Comparison of ENCODE assay signal across 26 mouse cellular contexts in genomic region chr5:127298060-127298459, GRCm38 (mm10). TPM values are rescaled to one million over a fixed set of nuclear protein-coding genes. Genes with fewer than 3 reads are reported as not detected.
A peak's percentile ranks its signal among the peaks of the same experiment; 100 is the strongest.
DNase-seq lines count a peak whose midpoint lies in the region; ATAC-seq and TF ChIP-seq lines count a peak whose summit lies in the region.
"Had no signal": no experiment of that assay in that cellular context is flagged by ENCODE, and none has a peak within 500 bp of the region (broad histone marks: within the 10 kb centered on the region; RNA-seq: fewer than 3 reads in every experiment).

No protein-coding gene starts in this region.

- no peak overlapping the region for H3K4me3 ChIP-seq in hindbrain, embryonic 13.5 days
- no peak overlapping the region for H3K4me3 ChIP-seq in hindbrain, embryonic 12.5 days
- no peak overlapping the region for H3K4me3 ChIP-seq in limb, embryonic 10.5 days
- H3K4me3 ChIP-seq in midbrain, embryonic 15.5 days: no peak overlapping the region
- no peak overlapping the region for H3K4me3 ChIP-seq in lung, adult 2 months (replicated peaks; ENCODE audit: extremely low read depth, low read depth, low read length)
- H3K4me3 ChIP-seq: embryonic facial prominence, embryonic 15.5 days; gastrocnemius, adult 2 months; heart, embryonic 12.5 days; left cerebral cortex, adult 2 months; liver, embryonic 12.5 days had no signal

- H3K9ac ChIP-seq in hindbrain, embryonic 13.5 days: no peak overlapping the region
- H3K9ac ChIP-seq in hindbrain, embryonic 12.5 days: no peak overlapping the region
- no peak overlapping the region for H3K9ac ChIP-seq in midbrain, embryonic 15.5 days
- H3K9ac ChIP-seq: embryonic facial prominence, embryonic 15.5 days; heart, embryonic 12.5 days; liver, embryonic 12.5 days; lung, embryonic 14.5 days had no signal

- H3K27ac ChIP-seq in hindbrain, embryonic 13.5 days: peak overlapping the region; percentile 30; the same call in 1 of the 2 replicates
- no peak overlapping the region for H3K27ac ChIP-seq in hindbrain, embryonic 12.5 days
- peak overlapping the region; percentile 66; the same call in 1 of the 2 replicates for H3K27ac ChIP-seq in limb, embryonic 10.5 days
- H3K27ac ChIP-seq in midbrain, embryonic 15.5 days: peak overlapping the region; percentile 49; the same call in 1 of the 2 replicates
- H3K27ac ChIP-seq: embryonic facial prominence, embryonic 15.5 days; gastrocnemius, adult 2 months; left cerebral cortex, adult 2 months; liver, embryonic 12.5 days had no signal

- no peak for ATAC-seq in hindbrain, embryonic 13.5 days (ENCODE audit: low FRiP score)
- no peak for ATAC-seq in hindbrain, embryonic 12.5 days (ENCODE audit: low FRiP score)
- no peak; the same call in 1 of the 2 replicates for ATAC-seq in midbrain, embryonic 15.5 days (replicated peaks)
- ATAC-seq: liver, embryonic 12.5 days had no signal

- 23% methylated on average over 2 of the region's 2 CpGs for WGBS in hindbrain, embryonic 13.5 days
- WGBS in hindbrain, embryonic 12.5 days: 12% methylated on average over 2 of the region's 2 CpGs
- WGBS in limb, embryonic 10.5 days: 39% methylated on average over 2 of the region's 2 CpGs
- WGBS in midbrain, embryonic 15.5 days: 13% methylated on average over 2 of the region's 2 CpGs
- 58% methylated on average over 2 of the region's 2 CpGs for WGBS in lung, adult 2 months

- H3K4me1 ChIP-seq in hindbrain, embryonic 13.5 days (replicated peaks): peaks cover 37% of the 10 kb centered on the region
- H3K4me1 ChIP-seq in hindbrain, embryonic 12.5 days: peaks cover 41% of the 10 kb centered on the region
- peaks cover 67% of the 10 kb centered on the region for H3K4me1 ChIP-seq in limb, embryonic 10.5 days
- peaks cover 22% of the 10 kb centered on the region for H3K4me1 ChIP-seq in midbrain, embryonic 15.5 days
- H3K4me1 ChIP-seq in lung, adult 2 months (ENCODE audit: control insufficient read depth, insufficient read depth, low read length): peaks cover 5% of the 10 kb centered on the region; the same call in 1 of the 2 replicates
- H3K4me1 ChIP-seq: liver, embryonic 12.5 days had no signal

- H3K36me3 ChIP-seq in hindbrain, embryonic 13.5 days: no peaks in the 10 kb centered on the region
- no peaks in the 10 kb centered on the region for H3K36me3 ChIP-seq in hindbrain, embryonic 12.5 days
- H3K36me3 ChIP-seq in limb, embryonic 10.5 days: peaks cover 14% of the 10 kb centered on the region; the same call in 1 of the 2 replicates
- H3K36me3 ChIP-seq in midbrain, embryonic 15.5 days (replicated peaks): no peaks in the 10 kb centered on the region
- H3K36me3 ChIP-seq: embryonic facial prominence, embryonic 15.5 days; heart, embryonic 12.5 days; liver, embryonic 12.5 days had no signal

- no peak for TF ChIP-seq POLR2A in lung, adult 2 months (IDR thresholded peaks at IDR 0.05; ENCODE audit: borderline replicate concordance, extremely low read depth, low read depth, low read length)

- peak; percentile 72 for DNase-seq in embryo, embryonic 10.5 days (ENCODE audit: low spot score)
- DNase-seq in limb, embryonic 10.5 days (ENCODE audit: low spot score): no peak
- DNase-seq in lung, adult 2 months: no peak
- no peak for DNase-seq in adrenal gland, adult 18-20 months (ENCODE audit: low spot score in 2 of 2)
- DNase-seq: adrenal gland, adult 2 months; B cell, adult 2 months; cerebellum, adult 9-10 months; gastrocnemius, adult 2 months; heart, postnatal 14 days; kidney, adult 8-10 months; kidney, postnatal 25 days; layer of hippocampus, adult 9-11 months; left cerebral cortex, postnatal 4 days; lung, embryonic 14.5 days; thymus, adult 2 months had no signal

- no peaks in the 10 kb centered on the region for H3K27me3 ChIP-seq in hindbrain, embryonic 13.5 days
- H3K27me3 ChIP-seq in hindbrain, embryonic 12.5 days: no peaks in the 10 kb centered on the region
- H3K27me3 ChIP-seq in limb, embryonic 10.5 days (ENCODE audit: low read depth, poor library complexity, severe bottlenecking): no peaks in the 10 kb centered on the region
- H3K27me3 ChIP-seq in midbrain, embryonic 15.5 days (replicated peaks): no peaks in the 10 kb centered on the region
- H3K27me3 ChIP-seq: embryonic facial prominence, embryonic 15.5 days; heart, embryonic 12.5 days; liver, embryonic 12.5 days had no signal

- no peak for TF ChIP-seq CTCF in lung, adult 2 months (IDR thresholded peaks at IDR 0.05; ENCODE audit: insufficient read depth, low read length)

- H3K4me2 ChIP-seq in hindbrain, embryonic 13.5 days: no peak overlapping the region
- H3K4me2 ChIP-seq in hindbrain, embryonic 12.5 days (replicated peaks): no peak overlapping the region
- no peak overlapping the region for H3K4me2 ChIP-seq in midbrain, embryonic 15.5 days
- H3K4me2 ChIP-seq: embryonic facial prominence, embryonic 15.5 days; heart, embryonic 12.5 days; liver, embryonic 12.5 days; lung, embryonic 14.5 days had no signal

- no peaks in the 10 kb centered on the region for H3K9me3 ChIP-seq in hindbrain, embryonic 13.5 days
- no peaks in the 10 kb centered on the region for H3K9me3 ChIP-seq in hindbrain, embryonic 12.5 days (replicated peaks)
- no peaks in the 10 kb centered on the region for H3K9me3 ChIP-seq in limb, embryonic 10.5 days (replicated peaks)
- no peaks in the 10 kb centered on the region for H3K9me3 ChIP-seq in midbrain, embryonic 15.5 days
- H3K9me3 ChIP-seq: embryonic facial prominence, embryonic 15.5 days had no signal

RNA-seq across cellular contexts. Expression of gene Tmem132c, which starts 56.5 kb away (rescaled TPM):
- 11.1 and 11.8 TPM in 2 replicates for polyA plus RNA-seq in hindbrain, embryonic 13.5 days (2015; fragmentation: Nextera tagmentation; extraction: Ambion mirVana)
- polyA plus RNA-seq in hindbrain, embryonic 12.5 days (2016; fragmentation: Nextera tagmentation; extraction: Ambion mirVana): 30.6 and 33.9 TPM in 2 replicates
- 40.4 and 44.7 TPM in 2 replicates for polyA plus RNA-seq in limb, embryonic 10.5 days (2016; fragmentation: Nextera tagmentation; extraction: Ambion mirVana)
- polyA plus RNA-seq in midbrain, embryonic 15.5 days (2015; fragmentation: Nextera tagmentation; extraction: Ambion mirVana): 11.5 and 13.3 TPM in 2 replicates
- polyA plus RNA-seq in lung, adult 2 months (2012; rRNA removed): 13.8 TPM in 2 replicates
- total RNA-seq in adrenal gland, adult 18-20 months (2021): under 1 TPM; 0.27 to 0.58 TPM
- total RNA-seq: common myeloid progenitor, adult 5-6 weeks; granulocyte monocyte progenitor cell, adult 5-6 weeks; megakaryocyte progenitor cell, adult 5-6 weeks; neutrophil, adult 5-6 weeks had no signal
